ENCODE assay signal across 14 mouse cellular contexts in the genomic region with DNA sequence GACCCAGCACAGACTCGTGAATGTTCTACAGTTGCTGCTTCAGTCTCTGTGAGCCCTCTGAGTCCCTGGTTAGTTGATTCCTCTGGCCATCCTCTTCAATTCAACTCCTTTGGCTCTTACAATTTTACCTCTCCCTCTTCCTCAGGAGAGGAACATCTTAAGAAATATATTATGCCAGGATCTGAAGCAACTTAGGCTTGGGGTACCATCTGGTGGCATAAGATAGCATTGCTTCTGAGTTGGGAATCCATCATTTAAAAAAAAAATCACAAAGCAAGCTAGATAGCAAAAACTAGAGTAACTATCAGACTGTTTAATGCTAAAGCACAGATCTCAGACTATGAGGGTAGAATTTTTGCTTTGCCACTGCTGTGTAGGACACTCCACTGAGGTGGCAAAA. TPM values are rescaled to one million over a fixed set of nuclear protein-coding genes. Genes with fewer than 3 reads are reported as not detected.
DNase-seq lines count a peak whose midpoint lies in the region; ATAC-seq and TF ChIP-seq lines count a peak whose summit lies in the region.
"Had no signal": no experiment of that assay in that cellular context is flagged by ENCODE, and none has a peak within 500 bp of the region (broad histone marks: within the 10 kb centered on the region; RNA-seq: fewer than 3 reads in every experiment).

No protein-coding gene starts in this region.

- DNase-seq in frontal cortex, postnatal 14 days (ENCODE audit: low spot score in 2 of 2) = no peak
- DNase-seq in left cerebral cortex, adult 2 months (ENCODE audit: extremely low spot score in 1 of 2, low spot score in 2 of 2) = no peak
- DNase-seq in left cerebral cortex, postnatal 4 days = no peak
- DNase-seq in 416B (ENCODE audit: low read depth) = peak; percentile 51
- peak; percentile 12 for DNase-seq in brain, embryonic 18.5 days (ENCODE audit: low read depth, low spot score)
- DNase-seq in Muller cell, postnatal 12 days (ENCODE audit: inconsistent ontology term) = no peak
- no peak for DNase-seq in T-cell, adult 2 months (ENCODE audit: low spot score)
- DNase-seq: adrenal gland, adult 8-10 months; thymus, postnatal 25 days had no signal

- H3K4me3 ChIP-seq in left cerebral cortex, adult 2 months = no peak overlapping the region
- H3K4me3 ChIP-seq: hindbrain, embryonic 12.5 days; kidney, embryonic 15.5 days; liver, embryonic 12.5 days had no signal

- peak; percentile 70 for TF ChIP-seq CTCF in left cerebral cortex, adult 2 months (IDR thresholded peaks at IDR 0.05)

- H3K27ac ChIP-seq in left cerebral cortex, adult 2 months = no peak overlapping the region
- H3K27ac ChIP-seq: hindbrain, embryonic 12.5 days; kidney, embryonic 15.5 days; liver, embryonic 12.5 days; macrophage had no signal

- peak; percentile 94 for ATAC-seq in frontal cortex, adult (ENCODE audit: low TSS enrichment)
- ATAC-seq: liver, embryonic 12.5 days had no signal

- intact Hi-C loops in left cerebral cortex, adult 2 months (cut with DNase I) = loop anchor here (2.0 to 5.0 kb wide), 4 partner anchors 81 to 550 kb away; no protein-coding TSS in a partner anchor
- intact Hi-C loops in left cerebral cortex, postnatal 4 days (cut with DNase I) = loop anchor here (10.0 kb wide), 2 partner anchors 317 to 547 kb away; no protein-coding TSS in a partner anchor

RNA-seq across cellular contexts. Expression of gene Serpinb8, which starts 27.7 kb away (rescaled TPM):
- total RNA-seq in left cerebral cortex, adult 2 months (2021) = 10 to 100 TPM; 16.0 to 17.7 TPM
- 1 to 10 TPM; 1.3 to 2.5 TPM for total RNA-seq in left cerebral cortex, postnatal 4 days (2021)

RNA-seq across cellular contexts. Expression of gene Serpinb2, which starts 50.9 kb away (rescaled TPM):
- total RNA-seq in left cerebral cortex, adult 2 months (2021) = not detected
- not detected for total RNA-seq in left cerebral cortex, postnatal 4 days (2021)

Comparison
In these comparisons a context has a peak if more than half of its experiments do, and no peak if none do; other contexts are left out.
1. RNA of gene Serpinb8, which starts 27.7 kb away (total RNA-seq): 16.0 to 17.7 TPM in left cerebral cortex, adult 2 months; 1.3 to 2.5 TPM in left cerebral cortex, postnatal 4 days; every median in the first group is over 4 times any median in the second.
2. DNase-seq: peak in 416B (single experiment) and brain, embryonic 18.5 days (single experiment); none in frontal cortex, postnatal 14 days (0 of 2), left cerebral cortex, adult 2 months (0 of 2), left cerebral cortex, postnatal 4 days (single experiment), Muller cell, postnatal 12 days (single experiment) and T-cell, adult 2 months (single experiment).